Mouse (Mus musculus) ES-Bruce4 (cell line): ENCODE results near the gene Slc7a6. TPM values are rescaled to one million over a fixed set of nuclear protein-coding genes. Genes with fewer than 3 reads are reported as not detected.

Experiments used
- H3K27ac ChIP-seq: 2 replicates; pipeline ENCODE4 v1.5.1; 2012; ENCODE audit warnings: low read length, inconsistent platforms; ENCODE audit not compliant: insufficient read depth
- H3K27me3 ChIP-seq: 2 replicates; pipeline ENCODE4 v1.6.1; 2012; ENCODE audit warnings: mild to moderate bottlenecking, low read length, inconsistent platforms; ENCODE audit not compliant: control insufficient read depth, poor library complexity, insufficient read depth, severe bottlenecking
- H3K36me3 ChIP-seq: 2 replicates; pipeline ENCODE4 v1.6.1; 2012; ENCODE audit warnings: inconsistent platforms, mild to moderate bottlenecking, low read length, moderate library complexity; ENCODE audit not compliant: control insufficient read depth, poor library complexity, insufficient read depth, severe bottlenecking
- H3K4me1 ChIP-seq: one replicate; pipeline ENCODE4 v1.8.1; 2011; ENCODE audit warnings: low read length; ENCODE audit not compliant: control insufficient read depth, insufficient read depth
- H3K4me3 ChIP-seq: 2 replicates; pipeline ENCODE4 v1.5.1; 2011; ENCODE audit warnings: low read depth, mild to moderate bottlenecking, low read length
- H3K9ac ChIP-seq: 2 replicates; pipeline ENCODE4 v1.6.1; 2012; ENCODE audit warnings: low read depth, mild to moderate bottlenecking, inconsistent platforms; ENCODE audit not compliant: poor library complexity, severe bottlenecking
- H3K9me3 ChIP-seq: replicated peaks from 2 replicates; pipeline ENCODE4 v1.6.1; 2012; ENCODE audit warnings: mild to moderate bottlenecking, low read length, inconsistent platforms; ENCODE audit not compliant: control insufficient read depth, poor library complexity, insufficient read depth, severe bottlenecking
- CTCF ChIP-seq: IDR thresholded peaks from one replicate; pipeline ENCODE4 v1.8.1; 2011; ENCODE audit warnings: low read depth, low read length
- EP300 ChIP-seq: IDR thresholded peaks from 2 replicates; pipeline ENCODE4 v1.6.1; 2011; ENCODE audit warnings: low read depth, low read length; ENCODE audit not compliant: insufficient read depth
- POLR2A ChIP-seq: IDR thresholded peaks from one replicate; pipeline ENCODE4 v1.8.1; 2011; ENCODE audit warnings: low read length; ENCODE audit not compliant: insufficient read depth
- polyA plus RNA-seq: library from polyadenylated mRNA; stranded (reverse); fragments of >200 nt; gene quantifications from 2 replicates; pipeline ENCODE4 v1.2.4, GENCODE M21; 2011; ENCODE audit warnings: low read depth; ENCODE audit not compliant: missing spikeins, insufficient read depth, insufficient read length

Slc7a6 gene
- polyA plus RNA-seq, 1 experiment, result 82.1 TPM

- Histone ChIP-seq H3K27me3 (peaks cover 3% of the 10 kb centered on the region; the same call in 1 of the 2 replicates), H3K4me1 (peaks cover 7% of the 10 kb centered on the region), H3K4me3 (no peak overlapping the region), H3K9me3 (no peaks in the 10 kb centered on the region), H3K9ac (no peak overlapping the region), H3K27ac (peak overlapping the region; percentile 29), H3K36me3 (peaks cover 29% of the 10 kb centered on the region)
- no peak for TF ChIP-seq POLR2A
These were observed 34.7 kb upstream of the Slc7a6 start for GRCm38 (mm10) chr8:106133946-106134345.

- Histone ChIP-seq H3K4me3 (peak overlapping the region; percentile 93), H3K27me3 (peaks cover 3% of the 10 kb centered on the region; the same call in 1 of the 2 replicates), H3K9me3 (no peaks in the 10 kb centered on the region), H3K27ac (peak overlapping the region; percentile 29), H3K36me3 (peaks cover 22% of the 10 kb centered on the region), H3K9ac (no peak overlapping the region), H3K4me1 (peaks cover 7% of the 10 kb centered on the region)
- no peak for TF ChIP-seq POLR2A
- TF ChIP-seq EP300, result peak; percentile 96
These were observed 33.7 kb upstream of the Slc7a6 start for GRCm38 (mm10) chr8:106134751-106135571.

GRCm38 (mm10) chr8:106135672-106136071 is 33.0 kb upstream of the Slc7a6 start:
- no peak overlapping the region for H3K27ac ChIP-seq
- peaks cover 16% of the 10 kb centered on the region for H3K36me3 ChIP-seq
- peak overlapping the region; percentile 93 for H3K4me3 ChIP-seq
- peak overlapping the region; percentile 93 for H3K9ac ChIP-seq
- TF ChIP-seq POLR2A (no peak), EP300 (0 out of 2 replicates have a peak, but pooled peaks have one; percentile 61)
- H3K9me3 ChIP-seq, result no peaks in the 10 kb centered on the region
- H3K4me1 ChIP-seq, result peaks cover 7% of the 10 kb centered on the region
- H3K27me3 ChIP-seq, result peaks cover 3% of the 10 kb centered on the region; the same call in 1 of the 2 replicates

GRCm38 (mm10) chr8:106136156-106137130 is 32.2 kb upstream of the Slc7a6 start, which contains the start of gene Esrp2:
Gene Esrp2, minus strand, starts transcription at chr8:106136974.
- peaks cover 3% of the 10 kb centered on the region; the same call in 1 of the 2 replicates for H3K27me3 ChIP-seq
- TF ChIP-seq CTCF (no peak), POLR2A (peak; percentile 88), EP300 (peak; percentile 61)
- peak within 1 kb of the TSS; percentile 93 for H3K4me3 ChIP-seq
- H3K4me1 ChIP-seq, result peaks cover 7% of the 10 kb centered on the region
- H3K9ac ChIP-seq, result peak within 1 kb of the TSS; percentile 93
- peak within 1 kb of the TSS; percentile 45 for H3K27ac ChIP-seq
- H3K9me3 ChIP-seq, result no peaks in the 10 kb centered on the region
- peaks cover 9% of the 10 kb centered on the region; the same call in 1 of the 2 replicates for H3K36me3 ChIP-seq

GRCm38 (mm10) chr8:106137218-106137905 is 31.3 kb upstream of the Slc7a6 start:
- TF ChIP-seq EP300 (no peak), CTCF (no peak), POLR2A (no peak)
- peaks cover 3% of the 10 kb centered on the region; the same call in 1 of the 2 replicates for H3K9me3 ChIP-seq
- peak overlapping the region; percentile 93 for H3K9ac ChIP-seq
- H3K27me3 ChIP-seq, result peaks cover 3% of the 10 kb centered on the region; the same call in 1 of the 2 replicates
- H3K36me3 ChIP-seq, result no peaks in the 10 kb centered on the region; the same call in 1 of the 2 replicates
- peak overlapping the region; percentile 45 for H3K27ac ChIP-seq
- peak overlapping the region; percentile 93 for H3K4me3 ChIP-seq
- peaks cover 7% of the 10 kb centered on the region for H3K4me1 ChIP-seq
